Mouse (Mus musculus): ENCODE measurements around the gene Luc7l. TPM values are rescaled to one million over a fixed set of nuclear protein-coding genes. Genes with fewer than 3 reads are reported as not detected.

Gene Luc7l
- polyA plus RNA-seq, 1 experiment from 2014 or later = 138 TPM

Other genes with a start within 250 kb of the Luc7l start
- 37.1 and 42.8 TPM in 2 replicates for gene Rab11fip3, start 183.3 kb upstream of the Luc7l start, polyA plus RNA-seq (2016; fragmentation: Nextera tagmentation; extraction: Ambion mirVana)
- 33.1 and 33.8 TPM in 2 replicates for gene Decr2, start 162.6 kb upstream of the Luc7l start, polyA plus RNA-seq (2016; fragmentation: Nextera tagmentation; extraction: Ambion mirVana)
- gene Nme4, start 157.3 kb upstream of the Luc7l start, polyA plus RNA-seq (2016; fragmentation: Nextera tagmentation; extraction: Ambion mirVana) = 50.4 and 52.9 TPM in 2 replicates
- 2.9 and 3.0 TPM in 2 replicates for gene Tmem8, start 139.6 kb upstream of the Luc7l start, polyA plus RNA-seq (2016; fragmentation: Nextera tagmentation; extraction: Ambion mirVana)
- gene Mrpl28, start 129.4 kb upstream of the Luc7l start, polyA plus RNA-seq (2016; fragmentation: Nextera tagmentation; extraction: Ambion mirVana) = 171 and 184 TPM in 2 replicates
- gene Axin1, start 114.2 kb upstream of the Luc7l start, polyA plus RNA-seq (2016; fragmentation: Nextera tagmentation; extraction: Ambion mirVana) = 17.7 and 19.4 TPM in 2 replicates
- gene Pdia2, start 53.8 kb upstream of the Luc7l start, polyA plus RNA-seq (2016; fragmentation: Nextera tagmentation; extraction: Ambion mirVana) = 0.23 and 0.32 TPM in 2 replicates
- gene Rgs11, start 49.9 kb upstream of the Luc7l start, polyA plus RNA-seq (2016; fragmentation: Nextera tagmentation; extraction: Ambion mirVana) = 4.3 and 4.6 TPM in 2 replicates
- gene Arhgdig, start 45.1 kb upstream of the Luc7l start, polyA plus RNA-seq (2016; fragmentation: Nextera tagmentation; extraction: Ambion mirVana) = 19.4 and 22.2 TPM in 2 replicates
- gene Fam234a, start 8.7 kb upstream of the Luc7l start, polyA plus RNA-seq (2016; fragmentation: Nextera tagmentation; extraction: Ambion mirVana) = 34.5 and 37.9 TPM in 2 replicates
- gene Neurl1b, start 161.9 kb downstream of the Luc7l start, polyA plus RNA-seq (2016; fragmentation: Nextera tagmentation; extraction: Ambion mirVana) = 0.40 and 0.59 TPM in 2 replicates

Measured in hindbrain, embryonic 12.5 days (tissue).